Comparison of ENCODE assay signal across 9 mouse cellular contexts in genomic region chr6:50358104-50358679, GRCm38 (mm10).
DNase-seq lines count a peak whose midpoint lies in the region; ATAC-seq lines count a peak whose summit lies in the region.
"Had no signal": no experiment of that assay in that cellular context is flagged by ENCODE, and none has a peak within 500 bp of the region (broad histone marks: within the 10 kb centered on the region; RNA-seq: fewer than 3 reads in every experiment).

No protein-coding gene starts in this region.

- H3K27ac ChIP-seq in midbrain, embryonic 16.5 days (ENCODE audit: low read length): no peak overlapping the region
- H3K27ac ChIP-seq in midbrain, embryonic 10.5 days (replicated peaks): no peak overlapping the region
- H3K27ac ChIP-seq in limb, embryonic 10.5 days: no peak overlapping the region; the same call in 1 of the 2 replicates
- H3K27ac ChIP-seq in stomach, embryonic 14.5 days (ENCODE audit: low read length): peak overlapping the region; percentile 58; the same call in 1 of the 2 replicates

- ATAC-seq in midbrain, embryonic 16.5 days: peak; percentile 59; the same call in 1 of the 2 replicates
- ATAC-seq in stomach, embryonic 14.5 days (ENCODE audit: insufficient number of reproducible peaks, insufficient read depth, low FRiP score, low read depth): peak; percentile 46
- ATAC-seq: Patski had no signal

- no peak overlapping the region for H3K4me3 ChIP-seq in midbrain, embryonic 16.5 days (ENCODE audit: low read depth, low read length)
- H3K4me3 ChIP-seq in midbrain, embryonic 10.5 days: no peak overlapping the region
- peak overlapping the region; percentile 23; the same call in 1 of the 2 replicates for H3K4me3 ChIP-seq in limb, embryonic 10.5 days
- no peak overlapping the region for H3K4me3 ChIP-seq in stomach, embryonic 14.5 days (ENCODE audit: low read depth, low read length)

- DNase-seq in midbrain, embryonic 10.5 days (ENCODE audit: low spot score): no peak
- peak; percentile 98 for DNase-seq in heart, adult 11 months
- peak; percentile 70 for DNase-seq in kidney, adult 11 months
- peak; percentile 65 for DNase-seq in limb, embryonic 10.5 days (ENCODE audit: low spot score)
- no peak for DNase-seq in cerebellum, postnatal 36 days
- no peak for DNase-seq in thymus, adult 18-20 months

- no peak overlapping the region for H3K4me2 ChIP-seq in midbrain, embryonic 16.5 days (ENCODE audit: low read length)
- H3K4me2 ChIP-seq in stomach, embryonic 14.5 days (replicated peaks; ENCODE audit: low read depth, low read length): no peak overlapping the region

- H3K36me3 ChIP-seq in midbrain, embryonic 16.5 days (ENCODE audit: control insufficient read depth, insufficient read depth, low read length): no peaks in the 10 kb centered on the region
- H3K36me3 ChIP-seq in midbrain, embryonic 10.5 days: no peaks in the 10 kb centered on the region
- no peaks in the 10 kb centered on the region for H3K36me3 ChIP-seq in limb, embryonic 10.5 days
- H3K36me3 ChIP-seq in stomach, embryonic 14.5 days (ENCODE audit: control insufficient read depth, insufficient read depth, low read length): no peaks in the 10 kb centered on the region

- H3K27me3 ChIP-seq in midbrain, embryonic 16.5 days (ENCODE audit: control insufficient read depth, insufficient read depth, low read depth, low read length): no peaks in the 10 kb centered on the region
- no peaks in the 10 kb centered on the region for H3K27me3 ChIP-seq in midbrain, embryonic 10.5 days (ENCODE audit: low read depth, poor library complexity, severe bottlenecking)
- H3K27me3 ChIP-seq in limb, embryonic 10.5 days (ENCODE audit: low read depth, poor library complexity, severe bottlenecking): peaks cover 67% of the 10 kb centered on the region
- no peaks in the 10 kb centered on the region for H3K27me3 ChIP-seq in stomach, embryonic 14.5 days (ENCODE audit: control insufficient read depth, insufficient read depth, low read length)
- H3K27me3 ChIP-seq: Patski had no signal

- WGBS in midbrain, embryonic 16.5 days: 58% methylated on average over 16 of the region's 16 CpGs
- WGBS in midbrain, embryonic 10.5 days: 81% methylated on average over 16 of the region's 16 CpGs
- WGBS in limb, embryonic 10.5 days: 31% methylated on average over 16 of the region's 16 CpGs
- 45% methylated on average over 16 of the region's 16 CpGs for WGBS in stomach, embryonic 14.5 days

- no peak overlapping the region for H3K9ac ChIP-seq in midbrain, embryonic 16.5 days (ENCODE audit: low read depth, low read length)
- no peak overlapping the region for H3K9ac ChIP-seq in stomach, embryonic 14.5 days (replicated peaks; ENCODE audit: low read depth, low read length)

- H3K9me3 ChIP-seq in midbrain, embryonic 16.5 days (replicated peaks; ENCODE audit: control insufficient read depth, low read length, poor library complexity, severe bottlenecking): no peaks in the 10 kb centered on the region
- no peaks in the 10 kb centered on the region for H3K9me3 ChIP-seq in midbrain, embryonic 10.5 days (replicated peaks)
- H3K9me3 ChIP-seq in limb, embryonic 10.5 days (replicated peaks): no peaks in the 10 kb centered on the region
- H3K9me3 ChIP-seq in stomach, embryonic 14.5 days (ENCODE audit: control insufficient read depth, low read depth, low read length): no peaks in the 10 kb centered on the region

- H3K4me1 ChIP-seq in midbrain, embryonic 16.5 days (ENCODE audit: control insufficient read depth, insufficient read depth, low read length): peaks cover 24% of the 10 kb centered on the region
- H3K4me1 ChIP-seq in midbrain, embryonic 10.5 days: peaks cover 22% of the 10 kb centered on the region
- H3K4me1 ChIP-seq in limb, embryonic 10.5 days: peaks cover 45% of the 10 kb centered on the region
- H3K4me1 ChIP-seq in stomach, embryonic 14.5 days (ENCODE audit: control insufficient read depth, insufficient read depth, low read length): peaks cover 15% of the 10 kb centered on the region

Comparison
In these comparisons a context has a peak if more than half of its experiments do, and no peak if none do; other contexts are left out.
1. DNase-seq: peak in heart, adult 11 months (single experiment), kidney, adult 11 months (single experiment) and limb, embryonic 10.5 days (single experiment); none in midbrain, embryonic 10.5 days (single experiment), cerebellum, postnatal 36 days (0 of 2) and thymus, adult 18-20 months (0 of 2).